9 mouse cellular contexts compared by ENCODE assay signal in genomic region chr13:21259171-21259631, GRCm38 (mm10). TPM values are rescaled to one million over a fixed set of nuclear protein-coding genes. Genes with fewer than 3 reads are reported as not detected.
DNase-seq lines count a peak whose midpoint lies in the region; ATAC-seq and TF ChIP-seq lines count a peak whose summit lies in the region.
"Had no signal": no experiment of that assay in that cellular context is flagged by ENCODE, and none has a peak within 500 bp of the region (broad histone marks: within the 10 kb centered on the region; RNA-seq: fewer than 3 reads in every experiment).

No protein-coding gene starts in this region.

- no peak for TF ChIP-seq CTCF in stomach, postnatal 0 days (IDR thresholded peaks at IDR 0.05; ENCODE audit: low read depth)

- no peak for ATAC-seq in heart, embryonic 15.5 days (replicated peaks; ENCODE audit: insufficient number of reproducible peaks, insufficient read depth, low FRiP score, low read depth)
- ATAC-seq in forebrain, embryonic 11.5 days (replicated peaks; ENCODE audit: low FRiP score): 0 out of 2 replicates have a peak, but pooled peaks have one; percentile 12
- no peak for ATAC-seq in liver, embryonic 13.5 days (ENCODE audit: low read depth)
- no peak for ATAC-seq in stomach, postnatal 0 days (ENCODE audit: low FRiP score, low TSS enrichment)

- H3K4me1 ChIP-seq in heart, embryonic 15.5 days (replicated peaks): peaks cover 9% of the 10 kb centered on the region
- H3K4me1 ChIP-seq in forebrain, embryonic 11.5 days (replicated peaks; ENCODE audit: control insufficient read depth, insufficient read depth, low read length): 0 out of 2 replicates have a peak, but pooled peaks cover 2% of the 10 kb centered on the region
- peaks cover 49% of the 10 kb centered on the region for H3K4me1 ChIP-seq in liver, embryonic 13.5 days (replicated peaks)
- H3K4me1 ChIP-seq in stomach, postnatal 0 days (replicated peaks; ENCODE audit: control insufficient read depth, insufficient read depth): 0 out of 2 replicates have a peak, but pooled peaks cover 2% of the 10 kb centered on the region

- peak overlapping the region; percentile 45 for H3K4me3 ChIP-seq in heart, embryonic 15.5 days
- H3K4me3 ChIP-seq in forebrain, embryonic 11.5 days (ENCODE audit: low read depth, low read length): peak overlapping the region; percentile 43
- H3K4me3 ChIP-seq in liver, embryonic 13.5 days (replicated peaks): peak overlapping the region; percentile 62
- peak overlapping the region; percentile 27 for H3K4me3 ChIP-seq in stomach, postnatal 0 days (ENCODE audit: low read depth, low read length)

- no peak overlapping the region for H3K27ac ChIP-seq in heart, embryonic 15.5 days
- H3K27ac ChIP-seq in forebrain, embryonic 11.5 days (ENCODE audit: low read depth, low read length): no peak overlapping the region
- H3K27ac ChIP-seq in liver, embryonic 13.5 days: no peak overlapping the region
- no peak overlapping the region for H3K27ac ChIP-seq in stomach, postnatal 0 days (replicated peaks)

- peak overlapping the region; percentile 67 for H3K4me2 ChIP-seq in heart, embryonic 15.5 days
- peak overlapping the region; percentile 50 for H3K4me2 ChIP-seq in forebrain, embryonic 11.5 days (ENCODE audit: low read depth, low read length, severe bottlenecking)
- peak overlapping the region; percentile 80 for H3K4me2 ChIP-seq in liver, embryonic 13.5 days
- H3K4me2 ChIP-seq in stomach, postnatal 0 days (replicated peaks; ENCODE audit: low read depth): peak overlapping the region; percentile 33

- H3K27me3 ChIP-seq in heart, embryonic 15.5 days: peaks cover 39% of the 10 kb centered on the region
- H3K27me3 ChIP-seq in forebrain, embryonic 11.5 days (ENCODE audit: control insufficient read depth, insufficient read depth, low read length): peaks cover 2% of the 10 kb centered on the region; the same call in 1 of the 2 replicates
- H3K27me3 ChIP-seq in liver, embryonic 13.5 days: peaks cover 48% of the 10 kb centered on the region
- H3K27me3 ChIP-seq in stomach, postnatal 0 days (ENCODE audit: control insufficient read depth, insufficient read depth, low read length): no peaks in the 10 kb centered on the region

- under 1% methylated on average over 15 of the region's 15 CpGs for WGBS in heart, embryonic 15.5 days
- under 1% methylated on average over 15 of the region's 15 CpGs for WGBS in forebrain, embryonic 11.5 days
- WGBS in liver, embryonic 13.5 days (ENCODE audit: insufficient replicate concordance): 2% methylated on average over 15 of the region's 15 CpGs
- WGBS in stomach, postnatal 0 days: 1% methylated on average over 15 of the region's 15 CpGs

- H3K36me3 ChIP-seq in heart, embryonic 15.5 days: no peaks in the 10 kb centered on the region
- no peaks in the 10 kb centered on the region for H3K36me3 ChIP-seq in forebrain, embryonic 11.5 days (ENCODE audit: control insufficient read depth, insufficient read depth, low read length)
- no peaks in the 10 kb centered on the region for H3K36me3 ChIP-seq in liver, embryonic 13.5 days
- H3K36me3 ChIP-seq in stomach, postnatal 0 days (ENCODE audit: control insufficient read depth, insufficient read depth, low read length): no peaks in the 10 kb centered on the region

- no peaks in the 10 kb centered on the region for H3K9me3 ChIP-seq in heart, embryonic 15.5 days (replicated peaks)
- no peaks in the 10 kb centered on the region for H3K9me3 ChIP-seq in forebrain, embryonic 11.5 days (ENCODE audit: control insufficient read depth, low read length)
- H3K9me3 ChIP-seq in liver, embryonic 13.5 days (replicated peaks): no peaks in the 10 kb centered on the region
- no peaks in the 10 kb centered on the region for H3K9me3 ChIP-seq in stomach, postnatal 0 days (ENCODE audit: control insufficient read depth, low read length)

- DNase-seq in heart, adult 11 months: no peak
- DNase-seq in NIH3T3 (ENCODE audit: low read depth): peak; percentile 20
- no peak for DNase-seq in forebrain, embryonic 11.5 days (ENCODE audit: low spot score)
- DNase-seq in liver, embryonic 13.5 days: no peak
- DNase-seq in stomach, postnatal 0 days (ENCODE audit: low spot score): no peak
- no peak for DNase-seq in gastrocnemius, postnatal 25 days
- no peak for DNase-seq in ovary, postnatal 36 days (ENCODE audit: low spot score)

- peak overlapping the region; percentile 12; the same call in 1 of the 2 replicates for H3K9ac ChIP-seq in heart, embryonic 15.5 days
- peak overlapping the region; percentile 59; the same call in 1 of the 2 replicates for H3K9ac ChIP-seq in forebrain, embryonic 11.5 days (ENCODE audit: low read length)
- H3K9ac ChIP-seq in liver, embryonic 13.5 days: peak overlapping the region; percentile 47; the same call in 1 of the 2 replicates
- H3K9ac ChIP-seq in stomach, postnatal 0 days (ENCODE audit: low read length): no peak overlapping the region

- no peak for TF ChIP-seq EP300 in stomach, postnatal 0 days (optimal IDR thresholded peaks at IDR 0.05)

RNA-seq across cellular contexts. Expression of gene Gpx5, which starts 33.3 kb away (rescaled TPM):
- polyA plus RNA-seq in heart, embryonic 15.5 days (2015; fragmentation: Nextera tagmentation; extraction: Ambion mirVana): not detected in 2 replicates
- polyA plus RNA-seq in forebrain, embryonic 11.5 days (2014; fragmentation: Nextera tagmentation; extraction: Ambion mirVana): not detected in 2 replicates
- not detected in 2 replicates for polyA plus RNA-seq in liver, embryonic 13.5 days (2015; fragmentation: Nextera tagmentation; extraction: Ambion mirVana)
- 0.06 TPM in 1 of 2 replicates, not detected in the other for polyA plus RNA-seq in stomach, postnatal 0 days (2015; fragmentation: Nextera tagmentation; extraction: Ambion mirVana)
- total RNA-seq in gastrocnemius, postnatal 25 days (2021): not detected
- total RNA-seq: layer of hippocampus, postnatal 10 days had no signal

RNA-seq across cellular contexts. Expression of gene Gpx6, which starts 52.7 kb away (rescaled TPM):
- not detected in 2 replicates for polyA plus RNA-seq in heart, embryonic 15.5 days (2015; fragmentation: Nextera tagmentation; extraction: Ambion mirVana)
- polyA plus RNA-seq in forebrain, embryonic 11.5 days (2014; fragmentation: Nextera tagmentation; extraction: Ambion mirVana): not detected in 2 replicates
- not detected in 2 replicates for polyA plus RNA-seq in liver, embryonic 13.5 days (2015; fragmentation: Nextera tagmentation; extraction: Ambion mirVana)
- 0.07 TPM in 1 of 2 replicates, not detected in the other for polyA plus RNA-seq in stomach, postnatal 0 days (2015; fragmentation: Nextera tagmentation; extraction: Ambion mirVana)
- not detected for total RNA-seq in gastrocnemius, postnatal 25 days (2021)
- total RNA-seq: layer of hippocampus, postnatal 10 days had no signal
